Mouse (Mus musculus): ENCODE results near the gene Matn4.

GRCm38 (mm10) chr2:164423464-164423863, 18.5 kb upstream of the Matn4 start:
- TF ChIP-seq CTCF (IDR thresholded peaks at IDR 0.05; ENCODE audit: borderline replicate concordance, extremely low read depth, insufficient read depth, insufficient read length) (no peak), POLR2A (IDR thresholded peaks at IDR 0.05; ENCODE audit: borderline replicate concordance, extremely low read depth, insufficient read depth, insufficient read length, poor library complexity, severe bottlenecking) (no peak)

Measured in brain, embryonic 14.5 days (tissue).